Mouse (Mus musculus) hindbrain, postnatal 0 days (tissue): ENCODE data around the gene Gm13697. TPM values are rescaled to one million over a fixed set of nuclear protein-coding genes. Genes with fewer than 3 reads are reported as not detected.
A peak's percentile ranks its signal among the peaks of the same experiment; 100 is the strongest.
"Not testable (repeated sequence)": the region's sequence is repeated elsewhere in the genome, so short reads cannot be mapped to it uniquely, and the experiment has no call there.

Experiments used
- ATAC-seq: fragments of 200-750 bp; cut with Nextera tagmentation; 2 replicates; pipeline ENCODE4 v1.8.0; 2017; ENCODE audit warnings: mild to moderate bottlenecking, moderate TSS enrichment, moderate library complexity
- DNase-seq: peaks from one replicate; pipeline ENCODE4 v3.0.0-alpha.2; 2015; ENCODE audit warnings: low spot score
- H3K27ac ChIP-seq: fragments of 300-500 bp; sonication (generic); 2 replicates; pipeline ENCODE4 v1.5.1; 2014; ENCODE audit warnings: mild to moderate bottlenecking
- H3K27me3 ChIP-seq: fragments of 300-500 bp; sonication (generic); 2 replicates; pipeline ENCODE4 v1.6.1; 2014; ENCODE audit warnings: low read length, mixed read lengths; ENCODE audit not compliant: insufficient read depth
- H3K36me3 ChIP-seq: fragments of 300-500 bp; sonication (generic); 2 replicates; pipeline ENCODE4 v1.6.1; 2014; ENCODE audit warnings: low read length, mixed read lengths; ENCODE audit not compliant: insufficient read depth
- H3K4me1 ChIP-seq: fragments of 300-500 bp; sonication (generic); 2 replicates; pipeline ENCODE4 v1.6.1; 2014; ENCODE audit warnings: antibody characterized with exemption, low read length, mixed read lengths; ENCODE audit not compliant: insufficient read depth
- H3K4me2 ChIP-seq: fragments of 300-500 bp; sonication (generic); 2 replicates; pipeline ENCODE4 v1.6.1; 2014; ENCODE audit warnings: low read depth, mild to moderate bottlenecking, low read length, moderate library complexity, mixed read lengths
- H3K4me3 ChIP-seq: fragments of 300-500 bp; sonication (generic); 2 replicates; pipeline ENCODE4 v1.5.1; 2014; ENCODE audit warnings: low read length
- H3K9ac ChIP-seq: fragments of 300-500 bp; sonication (generic); replicated peaks from 2 replicates; pipeline ENCODE4 v1.6.1; 2014; ENCODE audit warnings: mild to moderate bottlenecking, low read length, moderate library complexity, mixed read lengths
- H3K9me3 ChIP-seq: fragments of 300-500 bp; sonication (generic); 2 replicates; pipeline ENCODE4 v1.6.1; 2016; ENCODE audit warnings: low read length, mixed read lengths
- CTCF ChIP-seq: IDR thresholded peaks from 2 replicates; pipeline ENCODE4 v1.5.1; 2016; ENCODE audit warnings: antibody characterized with exemption, control low read depth, low read depth
- WGBS: fragments of 180-500 bp; shearing (Covaris S2); extraction: QIAGEN DNeasy Blood & Tissue Kit; methylation state at CpG from one replicate; pipeline ENCODE4 v1.1.7; 2014; 5-methylcytosine and 5-hydroxymethylcytosine counted together
- polyA plus RNA-seq: library from polyadenylated mRNA; unstranded; fragments of >200 nt; fragmentation: Nextera tagmentation; extraction: Ambion mirVana; gene quantifications from 2 replicates; pipeline ENCODE4 v1.2.1, GENCODE M21; 2015
- total RNA-seq: library from RNA; depleted of rRNA; stranded (reverse); fragments of >200 nt; gene quantifications from 2 replicates; pipeline ENCODE4 v1.2.3, GENCODE M21; 2014; rRNA removed

Gm13697 gene
- total RNA-seq, result not detected in 2 replicates
- not detected in 2 replicates for polyA plus RNA-seq

DNA sequence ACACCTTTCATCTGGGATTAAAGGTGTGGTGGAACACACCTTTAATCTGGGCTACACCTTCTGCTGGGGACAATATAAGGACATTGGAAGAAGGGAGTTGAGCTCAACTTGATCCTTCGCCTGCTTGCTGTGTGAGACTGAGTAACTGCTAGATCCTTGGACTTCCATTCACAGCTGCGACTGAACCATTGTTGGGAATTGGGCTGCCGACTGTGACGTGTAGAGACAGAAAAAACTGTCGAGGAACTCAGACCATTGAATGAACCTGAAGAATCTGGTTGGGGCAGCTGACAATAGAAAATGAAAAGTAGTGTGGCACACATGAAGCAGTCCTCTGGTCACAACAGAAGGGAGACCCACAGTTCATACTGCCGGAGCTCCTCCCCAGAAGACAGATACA lies at the start of gene Gm13697:
TSS of gene Gm13697 (plus strand) at position 301 of the 400 bp plus-strand sequence.
- not testable (repeated sequence) for H3K9ac ChIP-seq, H3K4me2 ChIP-seq, H3K4me1 ChIP-seq, DNase-seq, H3K4me3 ChIP-seq, H3K27me3 ChIP-seq, H3K9me3 ChIP-seq, ATAC-seq, H3K36me3 ChIP-seq, H3K27ac ChIP-seq
- WGBS, result no CpG with 5 or more reads among the region's 6 CpGs

GRCm38 (mm10) chr2:83940931-83941361 lies 43.6 kb upstream of the Gm13697 start, which contains the start of gene Zswim2:
Gene Zswim2, minus strand, starts transcription at chr2:83941228.
- 1% methylated on average over 20 of the region's 20 CpGs for WGBS
- Histone ChIP-seq H3K36me3 (no peaks in the 10 kb centered on the region), H3K27ac (peak within 1 kb of the TSS; percentile 32; the same call in 1 of the 2 replicates), H3K4me2 (peak within 1 kb of the TSS; percentile 72), H3K9me3 (no peaks in the 10 kb centered on the region), H3K4me1 (no peaks in the 10 kb centered on the region), H3K27me3 (no peaks in the 10 kb centered on the region), H3K4me3 (peak within 1 kb of the TSS; percentile 42), H3K9ac (peak within 1 kb of the TSS; percentile 30; the same call in 1 of the 2 replicates)
- ATAC-seq (peak; percentile 98), DNase-seq (peak; percentile 91)
- TF ChIP-seq CTCF, result no peak; the same call in 1 of the 2 replicates

- H3K9ac ChIP-seq, result no peak overlapping the region
- no peaks in the 10 kb centered on the region for H3K36me3 ChIP-seq
- no peaks in the 10 kb centered on the region for H3K9me3 ChIP-seq
- no peaks in the 10 kb centered on the region for H3K4me1 ChIP-seq
- H3K27me3 ChIP-seq, result no peaks in the 10 kb centered on the region
- H3K4me2 ChIP-seq, result peak overlapping the region; percentile 72
- DNase-seq (no peak), ATAC-seq (peak; percentile 65)
- peak overlapping the region; percentile 42 for H3K4me3 ChIP-seq
- TF ChIP-seq CTCF, result peak; percentile 32; the same call in 1 of the 2 replicates
- 19% methylated on average over 3 of the region's 3 CpGs for WGBS
- no peak overlapping the region for H3K27ac ChIP-seq
These were observed 43.2 kb upstream of the Gm13697 start for GRCm38 (mm10) chr2:83941378-83941777.

DNA sequence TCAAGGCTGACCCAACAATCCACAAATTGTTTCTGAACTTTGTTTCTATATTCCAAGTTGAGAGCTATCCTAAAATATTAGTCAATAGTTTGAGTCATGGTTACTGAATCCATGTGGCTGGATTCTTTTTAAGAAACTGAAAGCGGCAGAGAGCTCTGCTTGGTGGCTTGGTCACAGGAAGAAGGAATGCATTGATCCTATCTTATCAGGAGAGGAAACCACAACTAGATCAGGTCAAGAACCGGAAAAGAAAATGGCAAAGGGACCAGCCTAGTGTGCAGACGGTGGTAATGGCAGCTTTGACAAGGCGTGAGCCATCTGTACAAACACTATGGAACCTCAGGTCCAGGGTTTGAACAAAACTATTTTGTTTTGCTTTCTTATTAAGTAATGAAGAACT lies 42.8 kb upstream of the Gm13697 start:
- no peaks in the 10 kb centered on the region for H3K9me3 ChIP-seq
- H3K4me1 ChIP-seq, result no peaks in the 10 kb centered on the region
- no peak overlapping the region for H3K4me2 ChIP-seq
- no peaks in the 10 kb centered on the region for H3K36me3 ChIP-seq
- H3K4me3 ChIP-seq, result no peak overlapping the region
- no peak overlapping the region for H3K9ac ChIP-seq
- H3K27me3 ChIP-seq, result no peaks in the 10 kb centered on the region
- H3K27ac ChIP-seq, result no peak overlapping the region
- ATAC-seq (no peak), DNase-seq (no peak)
- TF ChIP-seq CTCF, result no peak
- 77% methylated on average over 4 of the region's 4 CpGs for WGBS

- not testable (repeated sequence) for H3K9ac ChIP-seq, ATAC-seq, H3K27ac ChIP-seq, H3K9me3 ChIP-seq, DNase-seq, H3K4me1 ChIP-seq, H3K4me3 ChIP-seq, H3K4me2 ChIP-seq, H3K36me3 ChIP-seq, H3K27me3 ChIP-seq
- WGBS, result no CpG with 5 or more reads among the region's 6 CpGs
These were observed 29.1 kb upstream of the Gm13697 start, which contains the start of gene Gm13698 for GRCm38 (mm10) chr2:83955393-83955792. Gene Gm13698, plus strand, starts transcription at chr2:83955693.

GRCm38 (mm10) chr2:83961203-83961602 lies 23.3 kb upstream of the Gm13697 start, which contains the start of gene Gm13693:
Gene Gm13693, plus strand, starts transcription at chr2:83961503.
- H3K9ac ChIP-seq, H3K36me3 ChIP-seq, H3K27ac ChIP-seq, H3K9me3 ChIP-seq, H3K4me1 ChIP-seq, H3K4me3 ChIP-seq, H3K27me3 ChIP-seq, ATAC-seq, DNase-seq, H3K4me2 ChIP-seq: not testable (repeated sequence)
- WGBS, result no CpG with 5 or more reads among the region's 6 CpGs

DNA sequence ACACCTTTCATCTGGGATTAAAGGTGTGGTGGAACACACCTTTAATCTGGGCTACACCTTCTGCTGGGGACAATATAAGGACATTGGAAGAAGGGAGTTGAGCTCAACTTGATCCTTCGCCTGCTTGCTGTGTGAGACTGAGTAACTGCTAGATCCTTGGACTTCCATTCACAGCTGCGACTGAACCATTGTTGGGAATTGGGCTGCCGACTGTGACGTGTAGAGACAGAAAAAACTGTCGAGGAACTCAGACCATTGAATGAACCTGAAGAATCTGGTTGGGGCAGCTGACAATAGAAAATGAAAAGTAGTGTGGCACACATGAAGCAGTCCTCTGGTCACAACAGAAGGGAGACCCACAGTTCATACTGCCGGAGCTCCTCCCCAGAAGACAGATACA lies 17.5 kb upstream of the Gm13697 start, which contains the start of gene Gm13695:
TSS of gene Gm13695 (plus strand) at position 301 of the 400 bp plus-strand sequence.
- H3K4me1 ChIP-seq, H3K4me3 ChIP-seq, H3K27me3 ChIP-seq, H3K4me2 ChIP-seq, DNase-seq, H3K9me3 ChIP-seq, ATAC-seq, H3K9ac ChIP-seq, H3K27ac ChIP-seq, H3K36me3 ChIP-seq: not testable (repeated sequence)
- no CpG with 5 or more reads among the region's 6 CpGs for WGBS

GRCm38 (mm10) chr2:83972823-83973222 lies 11.7 kb upstream of the Gm13697 start, which contains the start of gene Gm13696:
Gene Gm13696, plus strand, starts transcription at chr2:83973123.
- not testable (repeated sequence) for H3K27me3 ChIP-seq, ATAC-seq, H3K9ac ChIP-seq, DNase-seq, H3K4me3 ChIP-seq, H3K4me1 ChIP-seq, H3K27ac ChIP-seq, H3K4me2 ChIP-seq, H3K36me3 ChIP-seq, H3K9me3 ChIP-seq
- no CpG with 5 or more reads among the region's 6 CpGs for WGBS

- not testable (repeated sequence) for ATAC-seq, DNase-seq
- WGBS, result no CpG with 5 or more reads among the region's 6 CpGs
These were observed 5.9 kb upstream of the Gm13697 start, which contains the start of gene Gm13694 for GRCm38 (mm10) chr2:83978633-83979032. Gene Gm13694, plus strand, starts transcription at chr2:83978933.

GRCm38 (mm10) chr2:83990253-83990652 lies 5.7 kb downstream of the Gm13697 start, which contains the start of gene Gm13691:
Gene Gm13691, plus strand, starts transcription at chr2:83990553.
- not testable (repeated sequence) for H3K36me3 ChIP-seq, H3K9me3 ChIP-seq, H3K27ac ChIP-seq, H3K9ac ChIP-seq, H3K4me2 ChIP-seq, ATAC-seq, H3K4me3 ChIP-seq, H3K27me3 ChIP-seq, H3K4me1 ChIP-seq, DNase-seq
- no CpG with 5 or more reads among the region's 6 CpGs for WGBS

More at GRCm38 (mm10) chr2:83978633-83979032, 5.9 kb upstream of the Gm13697 start, which contains the start of gene Gm13694:
- not testable (repeated sequence) for H3K27me3 ChIP-seq, H3K4me2 ChIP-seq, H3K27ac ChIP-seq, H3K9me3 ChIP-seq, H3K9ac ChIP-seq, H3K4me1 ChIP-seq, H3K4me3 ChIP-seq, H3K36me3 ChIP-seq
